Mouse (Mus musculus) adrenal gland, adult (tissue): ENCODE results near the gene Plekhs1.
"Not testable (repeated sequence)": the region's sequence is repeated elsewhere in the genome, so short reads cannot be mapped to it uniquely, and the experiment has no call there.

Experiments
- DNase-seq, 2 experiments: peaks; one replicate each; pipeline ENCODE4 v3.0.0; 2022 to 2023; ENCODE audit warnings: low spot score in 1 of 2; ENCODE audit not compliant: inconsistent age in 2 of 2

Plekhs1 gene

DNA sequence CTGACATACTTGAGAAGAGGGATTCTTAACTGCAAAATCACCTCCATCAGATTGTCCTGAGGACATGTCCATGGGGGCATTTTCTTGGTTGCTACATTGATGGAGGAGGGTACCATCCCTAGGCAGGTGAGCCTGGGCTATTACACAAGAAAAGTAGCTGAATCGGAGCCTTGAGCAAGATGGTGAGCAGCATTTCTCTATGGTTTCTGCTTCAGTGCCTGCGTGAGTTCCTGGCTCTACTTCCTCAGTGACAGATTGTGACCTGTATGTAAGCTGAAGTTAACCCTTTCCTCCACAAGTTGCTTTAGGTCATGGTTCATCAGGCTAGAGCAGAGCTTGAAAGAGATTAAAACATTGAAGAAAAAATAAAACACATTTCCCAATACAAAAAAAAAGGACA is 6.1 kb upstream of the Plekhs1 start:
- DNase-seq, result no peak

DNA sequence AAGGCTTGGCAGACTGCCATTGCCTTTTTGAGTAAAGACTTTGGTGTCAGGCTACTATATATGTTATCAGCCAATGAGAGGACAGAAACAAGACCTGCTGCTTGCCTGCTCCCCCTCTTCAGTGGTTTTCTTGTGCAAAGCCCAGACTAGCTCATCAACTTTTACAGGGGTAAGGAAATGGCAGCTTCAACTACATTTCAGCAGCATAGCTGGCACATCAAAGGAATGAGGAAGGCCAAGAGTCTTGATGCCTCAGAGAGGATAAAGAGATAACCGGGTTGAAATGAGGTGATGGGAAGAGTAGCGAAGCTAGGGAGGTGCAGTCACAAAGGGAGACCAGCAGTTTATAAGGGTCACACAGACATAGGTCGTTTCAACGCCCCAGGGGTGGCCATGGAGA is 3.9 kb upstream of the Plekhs1 start:
- DNase-seq, result no peak

DNA sequence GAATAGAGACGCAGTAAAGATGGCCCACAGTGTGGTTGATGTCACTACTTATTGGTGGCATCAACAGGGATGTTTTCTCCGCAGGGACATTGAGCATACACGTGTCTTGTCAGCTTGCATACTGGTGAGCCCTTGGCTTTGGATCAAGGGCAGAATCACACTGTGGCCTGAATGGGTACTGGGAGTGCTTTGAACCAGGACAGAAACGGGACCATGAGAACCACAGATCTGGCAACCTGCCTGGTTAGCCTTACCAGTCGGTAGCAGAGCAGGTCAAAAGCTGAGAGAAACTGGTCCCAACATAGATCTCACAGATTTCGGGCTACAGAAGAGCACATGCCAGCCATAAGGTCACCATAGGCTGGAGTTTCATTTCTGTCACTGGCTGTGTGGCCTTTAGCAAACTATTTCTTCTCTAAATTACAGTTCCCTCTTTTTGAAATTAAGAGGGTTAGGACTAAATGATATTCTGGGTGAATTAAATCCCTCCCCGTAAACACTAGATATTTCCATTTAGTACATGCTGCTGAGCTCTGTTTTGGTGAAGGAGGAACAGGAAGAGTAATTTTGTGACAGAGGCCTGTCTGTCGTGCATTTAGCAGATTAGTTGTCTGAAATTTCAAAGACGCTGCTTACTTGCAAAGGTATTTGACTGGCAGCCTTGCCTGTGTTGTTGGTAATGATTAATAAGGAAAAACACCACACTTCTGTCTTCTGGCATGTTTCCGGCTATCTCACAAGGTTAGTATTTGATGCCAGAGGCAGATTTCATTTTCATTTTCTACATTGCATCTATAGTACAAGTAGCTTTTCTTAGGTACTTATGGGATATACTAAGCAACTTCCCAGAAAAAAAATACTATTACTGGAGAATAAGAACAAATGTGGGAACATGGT is 2.0 kb upstream of the Plekhs1 start:
- DNase-seq, result peak; percentile 66 to 84

DNA sequence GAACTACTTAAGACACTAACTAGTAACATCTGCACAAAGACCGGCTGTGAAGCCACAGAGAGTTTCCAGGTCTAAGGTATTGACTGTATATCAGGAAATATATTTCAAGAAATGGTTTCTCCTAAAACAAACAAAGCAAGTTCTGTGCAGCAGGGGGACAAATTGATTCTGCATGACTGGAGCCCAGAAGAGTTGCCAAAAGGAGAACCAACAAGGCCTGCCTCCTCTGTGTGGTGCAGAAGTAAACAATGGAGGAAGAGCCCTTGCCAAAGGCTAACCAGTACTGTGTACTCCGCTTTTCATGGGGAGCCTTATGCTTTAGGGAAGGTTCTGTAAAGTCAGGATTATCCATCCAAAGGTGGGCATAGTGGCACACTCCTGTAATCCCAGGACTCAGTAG is 1.2 kb upstream of the Plekhs1 start:
- no peak for DNase-seq

DNA sequence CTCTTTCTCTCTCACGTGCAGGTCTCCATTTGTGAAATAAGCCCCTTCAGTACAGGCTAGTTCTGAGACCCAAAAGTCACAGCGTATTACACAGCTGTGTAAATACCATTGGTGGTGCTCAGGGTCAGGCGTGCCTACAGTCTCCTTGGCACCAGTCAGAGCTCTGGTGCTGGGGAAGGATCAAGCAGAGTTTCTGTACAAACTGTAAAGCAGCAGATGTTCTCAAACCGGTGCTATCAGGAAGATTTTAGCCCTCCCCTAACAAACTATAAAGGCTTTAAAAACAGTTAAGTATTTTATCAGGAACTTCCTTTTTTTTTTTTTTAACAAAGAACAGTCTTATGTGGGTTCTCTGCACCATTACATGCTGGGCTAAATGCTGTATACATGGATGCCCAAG is 1.3 kb downstream of the Plekhs1 start:
- DNase-seq, result no peak

DNA sequence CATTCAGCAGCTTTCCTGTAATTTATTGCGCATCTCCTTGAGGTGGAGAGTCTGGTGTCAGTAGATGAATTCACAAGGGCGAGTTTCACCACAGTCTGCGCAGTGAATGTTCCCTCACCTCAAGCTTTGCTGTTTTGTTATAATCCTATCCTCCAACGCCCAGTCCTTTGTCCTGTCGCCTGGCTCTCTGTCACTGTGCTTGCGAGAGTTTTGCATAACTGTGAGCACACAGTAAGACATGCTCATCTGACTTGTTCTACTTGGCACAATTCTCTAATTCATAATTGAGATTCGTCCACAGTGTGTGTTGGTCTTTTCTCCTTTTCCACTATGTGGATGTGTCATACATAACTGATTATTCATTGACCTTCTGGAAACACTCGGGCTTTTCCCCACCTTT is 5.0 kb downstream of the Plekhs1 start:
- DNase-seq, result no peak

DNA sequence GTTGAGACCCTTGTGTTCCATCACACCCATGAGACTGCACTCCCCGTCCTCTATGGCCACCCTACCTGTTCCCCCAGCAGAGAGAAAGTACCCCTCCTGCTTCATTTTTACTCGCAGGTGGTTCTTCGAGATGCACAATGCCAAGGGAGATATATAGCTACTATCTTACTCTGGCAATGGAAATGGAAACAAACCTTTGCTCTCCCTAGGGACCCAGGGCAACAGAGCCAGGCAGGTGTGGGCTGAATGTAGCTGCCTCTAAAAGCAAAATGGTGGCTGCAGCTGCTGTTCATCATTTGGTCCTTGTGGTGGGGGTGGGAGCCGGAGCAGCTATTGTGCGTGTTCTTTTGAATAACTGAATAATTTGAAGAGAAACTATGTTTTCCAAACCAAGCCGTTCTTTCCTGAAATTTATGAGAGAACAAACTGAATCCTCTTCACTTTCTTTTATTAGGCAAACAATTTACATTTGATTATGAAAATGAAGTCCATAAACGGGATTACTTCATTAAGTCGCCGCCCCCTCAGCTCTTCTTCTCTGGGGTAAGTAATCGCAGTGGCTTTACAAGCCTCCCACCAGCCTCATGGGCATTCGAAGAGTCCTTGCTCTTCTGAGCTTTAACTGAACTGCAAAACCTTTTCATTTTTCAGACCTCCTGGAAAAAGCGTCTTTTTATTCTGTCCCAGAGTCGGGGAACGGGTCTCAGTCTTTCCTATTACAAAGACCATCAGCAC is 9.0 kb downstream of the Plekhs1 start:
- no peak for DNase-seq

DNA sequence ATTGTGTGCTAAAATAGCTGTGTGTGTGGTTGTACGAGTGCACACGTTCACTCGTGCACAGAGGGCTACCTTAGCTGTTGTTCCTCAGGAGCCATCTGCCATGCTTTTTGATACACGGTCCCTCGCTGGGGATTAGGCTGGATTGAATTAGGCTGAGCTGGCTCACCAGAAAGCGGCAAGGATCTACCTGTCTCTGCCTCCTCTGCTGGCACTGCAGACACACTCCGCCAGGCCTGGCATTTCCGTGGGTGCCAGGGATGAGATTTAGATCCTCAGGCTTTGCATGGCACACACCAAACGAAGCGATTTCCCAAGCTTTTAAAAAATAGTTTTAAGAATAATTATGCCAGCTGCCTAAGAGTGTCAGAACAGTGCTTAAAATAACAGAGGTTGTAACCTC is 10.5 kb downstream of the Plekhs1 start:
- DNase-seq, result no peak

DNA sequence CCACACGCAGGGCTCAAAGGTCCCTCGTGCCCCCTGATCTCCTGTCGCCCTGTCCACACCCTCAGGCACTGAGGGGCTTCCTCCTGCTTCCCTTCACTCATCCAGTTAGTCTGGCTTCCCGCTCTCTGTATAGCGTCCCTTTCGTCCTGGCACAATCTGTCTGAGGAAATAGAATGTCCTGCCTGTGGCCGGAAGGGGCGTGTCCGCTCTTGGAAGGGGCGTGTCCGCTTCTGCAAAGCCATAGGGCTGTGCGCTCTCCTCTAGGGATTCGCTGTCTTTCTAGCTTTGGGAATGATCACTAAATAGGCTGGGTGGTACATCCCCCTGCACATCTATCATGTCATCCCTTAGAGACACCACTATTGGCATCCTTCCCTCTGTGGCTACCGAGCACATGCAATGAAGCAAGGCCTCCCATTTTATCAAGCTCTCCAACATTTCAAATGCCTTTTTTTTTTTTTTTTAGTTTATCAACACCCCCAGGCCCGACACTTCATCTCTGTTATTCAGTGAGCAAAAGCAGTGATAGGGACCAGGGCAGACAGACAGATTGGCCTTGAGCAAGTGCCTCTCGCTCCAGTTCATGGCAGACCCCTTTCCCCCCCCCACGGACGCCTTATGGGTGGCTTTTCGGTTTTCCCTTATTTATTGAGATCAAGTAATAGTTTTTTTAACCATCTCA is 13.6 kb downstream of the Plekhs1 start:
- no peak for DNase-seq

DNA sequence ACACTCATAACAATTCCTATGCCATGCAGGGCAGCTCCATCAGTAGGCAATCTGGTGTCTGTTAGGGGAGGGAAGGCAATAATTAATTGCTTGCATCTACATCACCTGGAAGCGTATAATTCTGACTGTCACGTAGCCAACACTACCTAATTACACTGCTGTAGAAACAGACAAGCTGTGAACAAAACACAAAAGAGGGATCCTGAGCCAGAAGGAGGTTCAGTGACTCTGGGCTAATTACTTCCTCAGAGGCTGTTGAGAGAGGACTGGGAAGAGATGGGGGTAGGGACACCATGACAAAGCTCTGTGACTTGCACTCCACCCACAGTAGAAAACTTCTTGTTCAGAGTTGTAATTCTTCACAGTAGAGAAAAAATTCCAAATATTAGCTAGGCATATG is 15.1 kb downstream of the Plekhs1 start:
- no peak for DNase-seq

DNA sequence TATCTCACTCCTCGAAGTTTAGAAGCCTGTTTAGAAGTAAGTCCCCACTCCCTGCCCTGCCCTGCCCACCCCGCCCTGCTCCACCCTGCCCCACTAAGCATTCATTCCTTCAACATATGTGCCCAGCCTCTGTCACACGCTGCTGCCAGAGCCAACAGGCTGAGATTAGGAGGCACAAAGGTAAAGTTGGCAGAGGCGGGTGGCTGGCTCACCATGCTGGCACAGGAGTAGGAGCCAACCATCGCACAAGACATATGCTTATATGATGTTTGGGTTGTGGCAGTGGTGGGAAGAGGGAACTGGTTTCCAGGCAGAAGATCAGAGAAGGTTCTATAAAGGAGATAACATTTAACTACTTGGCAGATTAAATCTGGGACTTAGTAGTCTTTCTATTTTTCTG is 15.8 kb downstream of the Plekhs1 start:
- DNase-seq, result no peak

DNA sequence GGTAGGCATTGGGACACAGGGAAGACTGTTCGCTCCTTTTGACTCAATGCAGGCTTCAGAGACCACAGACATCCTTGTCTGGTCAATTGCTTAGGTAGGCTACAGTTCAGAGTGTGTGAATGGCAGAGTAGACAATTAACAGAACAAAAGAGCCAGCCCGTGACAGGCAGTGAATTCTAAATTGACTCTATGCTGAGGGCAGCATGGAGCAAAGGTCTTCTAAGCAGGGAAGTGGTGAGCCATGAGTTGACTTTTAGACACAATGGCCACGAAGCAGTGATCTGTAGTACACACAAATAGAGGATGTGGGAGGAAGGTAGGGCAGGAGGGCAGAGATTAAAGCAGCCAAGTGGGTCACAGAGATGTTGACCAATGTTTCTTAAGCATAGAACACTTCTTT is 16.4 kb downstream of the Plekhs1 start:
- DNase-seq, result no peak

DNA sequence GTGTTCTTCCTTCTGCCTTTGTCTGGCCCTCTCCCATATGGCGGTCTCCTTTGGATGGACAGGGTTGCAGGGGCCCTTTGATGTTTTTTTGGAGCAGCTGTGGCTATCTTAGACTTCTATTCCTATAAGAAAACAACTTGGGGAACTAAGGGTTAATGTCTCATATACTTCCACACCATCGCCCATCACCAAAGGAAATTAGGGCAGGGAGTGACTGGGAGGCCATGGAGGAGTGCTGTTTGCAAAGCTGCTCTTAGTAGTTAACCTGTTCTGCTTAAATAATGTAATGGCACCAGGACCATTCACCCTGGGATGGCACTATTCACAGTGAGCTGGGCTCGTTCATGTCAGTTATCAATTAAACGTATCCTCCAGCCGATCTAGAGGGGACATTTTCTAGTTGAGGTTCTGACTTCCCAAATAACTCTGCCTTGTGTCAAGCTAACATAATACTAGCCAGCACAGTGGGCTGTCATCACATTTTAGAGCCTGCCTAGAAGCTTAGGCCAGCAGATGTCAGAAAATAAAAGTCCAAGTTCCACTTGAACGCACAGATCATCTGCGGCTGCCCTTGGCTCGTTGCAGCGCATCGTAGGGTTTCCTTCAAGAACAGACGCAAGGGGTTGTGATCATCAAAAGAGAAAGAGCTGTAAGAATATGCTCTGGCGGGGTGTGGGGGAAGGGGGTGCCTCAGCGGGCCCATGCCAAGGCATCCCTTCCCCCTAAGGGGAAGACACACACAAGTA is 23.4 kb downstream of the Plekhs1 start:
- no peak for DNase-seq

DNA sequence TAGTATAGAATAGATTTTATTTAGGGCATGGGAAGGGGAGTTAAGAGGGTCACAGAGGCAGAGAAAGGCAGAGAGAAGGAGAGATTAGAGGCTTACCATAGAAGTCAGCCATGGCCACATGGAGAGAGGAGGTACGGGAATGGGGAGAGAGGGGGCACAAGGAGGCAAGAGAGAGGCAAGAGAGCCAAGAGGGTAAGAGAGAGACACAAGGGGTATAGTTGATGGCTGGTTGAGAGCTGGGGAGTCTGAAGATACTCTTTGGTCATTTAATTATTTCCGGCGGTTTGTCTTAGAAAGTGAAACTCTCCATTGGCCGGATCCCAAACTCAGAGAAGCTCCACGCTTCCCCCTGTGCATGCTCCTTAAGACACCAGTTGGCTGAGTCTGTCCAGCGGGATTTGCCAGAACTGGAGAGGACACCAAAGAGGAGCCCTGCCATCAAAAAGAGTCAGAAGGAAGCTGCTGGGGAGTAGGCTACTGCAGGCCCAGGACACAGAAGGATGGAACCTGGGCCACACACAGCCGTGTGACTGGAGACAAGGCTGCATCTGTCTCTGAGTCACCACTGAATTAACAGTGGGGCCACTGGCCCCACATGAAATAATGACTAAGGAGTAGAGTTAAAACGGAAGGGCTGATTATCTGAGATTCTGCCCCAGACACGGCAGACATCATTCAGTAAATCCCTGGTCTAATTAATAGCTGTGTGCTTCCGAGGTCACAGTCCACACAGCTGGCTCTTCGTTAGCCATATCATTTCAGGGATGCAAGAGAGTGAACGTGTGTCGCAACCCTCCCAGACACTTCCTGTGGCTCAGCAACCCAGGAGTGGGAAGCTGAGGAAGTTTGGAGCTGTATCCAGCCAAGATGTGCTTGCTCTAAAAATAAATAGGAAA is 24.2 kb downstream of the Plekhs1 start:
- DNase-seq, result peak; percentile 13 to 43

DNA sequence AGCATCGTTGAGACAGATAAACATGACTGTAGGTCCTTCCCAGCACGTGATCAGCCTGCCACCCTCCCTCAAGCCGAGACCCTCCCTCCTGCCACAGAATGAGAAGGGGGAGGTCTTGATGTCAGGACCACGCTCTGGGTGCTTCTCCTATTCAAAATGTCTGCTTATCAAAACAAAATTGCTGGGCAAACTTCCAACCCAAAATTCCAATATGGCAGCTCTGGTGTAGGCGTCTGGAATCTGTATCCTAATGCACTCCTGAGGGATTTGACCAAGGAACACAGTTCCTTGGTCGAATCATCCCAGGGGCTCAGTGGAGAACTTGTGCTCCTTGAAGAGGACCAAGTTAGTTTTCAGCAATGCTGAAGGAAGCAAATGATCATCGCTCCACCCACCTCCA is 25.5 kb downstream of the Plekhs1 start:
- DNase-seq, result no peak

DNA sequence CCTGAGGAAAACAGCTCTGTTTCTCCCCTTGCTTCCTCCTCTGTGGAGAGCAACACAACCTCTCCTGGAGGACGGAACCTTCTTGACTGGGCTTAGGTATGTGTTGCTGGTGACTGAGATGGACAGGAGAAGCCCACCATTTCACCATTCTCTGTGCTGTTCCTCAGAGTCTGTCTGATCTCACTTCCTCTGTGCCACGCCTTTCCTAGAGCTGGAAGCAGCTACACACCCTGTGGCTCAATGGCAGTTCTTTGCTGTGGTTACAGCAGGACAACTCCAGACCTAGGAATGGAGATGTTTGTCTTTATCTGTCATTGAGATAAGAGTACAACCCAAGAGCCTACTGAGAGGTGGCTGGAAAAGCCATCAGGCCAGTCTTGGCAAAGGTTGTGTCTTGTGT is 25.9 kb downstream of the Plekhs1 start:
- DNase-seq, result no peak

DNA sequence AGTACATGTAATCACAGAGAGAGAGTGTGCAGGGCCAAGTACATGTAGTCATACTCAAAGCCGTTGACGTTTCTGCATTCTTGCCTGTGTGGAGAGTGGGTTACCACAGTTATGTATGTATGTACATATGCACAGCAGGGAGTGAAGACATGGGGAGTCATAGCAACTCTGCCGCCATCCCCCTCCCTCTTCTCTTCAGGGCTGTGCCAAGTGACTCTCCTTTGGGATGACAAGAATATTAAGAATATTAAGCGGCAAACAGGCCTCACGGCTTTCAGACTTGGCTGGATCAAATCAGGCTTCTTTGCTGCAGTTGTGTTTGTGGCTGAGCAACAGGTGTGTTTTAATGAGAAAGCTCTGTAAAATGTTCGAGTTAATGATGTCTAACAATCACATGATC is 28.2 kb downstream of the Plekhs1 start:
- DNase-seq, result no peak

DNA sequence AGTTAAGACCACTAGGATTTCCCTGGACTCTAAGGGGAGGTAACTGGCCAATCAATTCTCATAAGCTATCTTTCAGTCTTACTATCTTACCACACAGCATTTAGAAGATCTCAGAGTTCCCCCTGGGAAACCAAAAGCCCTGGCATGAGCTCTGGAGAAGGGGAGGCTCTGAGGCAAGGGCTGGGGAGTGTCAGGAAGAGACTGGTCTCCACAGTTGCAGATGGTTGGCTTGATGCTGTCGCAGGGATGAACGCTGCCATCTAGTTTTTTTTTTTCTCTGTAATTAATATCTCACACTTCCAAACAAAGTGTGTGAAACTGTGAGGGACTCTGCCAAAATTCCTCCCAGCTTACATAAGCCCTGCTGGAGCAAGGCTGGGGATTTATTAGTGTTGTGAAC is 32.7 kb downstream of the Plekhs1 start:
- DNase-seq, result not testable (repeated sequence)

DNA sequence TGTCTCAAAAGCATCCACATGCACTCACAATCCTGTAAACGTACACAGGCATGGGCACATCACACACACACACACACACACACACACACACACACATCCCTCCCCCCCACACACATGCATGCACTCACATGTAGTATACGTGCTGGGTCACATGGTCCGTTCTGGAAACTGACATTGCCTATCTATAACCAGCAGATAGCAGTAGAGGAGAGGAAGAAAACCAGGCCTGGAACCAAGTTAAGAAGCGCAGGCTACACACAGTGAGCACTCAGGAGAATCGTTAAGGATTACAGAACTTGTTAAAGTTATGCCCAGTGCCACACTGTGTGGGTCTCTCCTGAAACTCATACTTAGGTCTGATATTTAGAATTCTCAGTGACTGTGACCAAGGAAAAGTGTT is 41.6 kb downstream of the Plekhs1 start:
- DNase-seq, result not testable (repeated sequence)

DNA sequence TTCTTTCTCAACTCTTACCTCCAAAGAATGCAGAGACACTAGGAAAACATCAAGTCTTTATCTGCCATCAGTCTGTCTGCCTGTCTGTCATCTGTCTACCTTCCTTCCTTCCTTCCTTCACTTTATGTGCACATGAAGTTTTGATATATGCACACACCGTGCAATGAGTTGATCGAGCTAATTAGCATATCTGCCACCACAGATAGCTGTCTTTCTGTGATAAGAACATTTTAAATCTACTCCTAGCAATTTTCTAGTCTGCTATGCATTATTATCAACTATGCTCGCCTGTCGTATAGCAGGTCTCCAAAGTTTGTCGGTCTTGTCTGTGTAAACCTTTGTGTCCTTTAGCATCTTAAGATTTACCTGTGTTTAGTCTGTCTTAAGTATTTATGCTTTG is 42.1 kb downstream of the Plekhs1 start:
- DNase-seq, result not testable (repeated sequence)
